Mouse (Mus musculus): Measurements from ENCODE around the gene Pknox2.

Gene Pknox2

DNA sequence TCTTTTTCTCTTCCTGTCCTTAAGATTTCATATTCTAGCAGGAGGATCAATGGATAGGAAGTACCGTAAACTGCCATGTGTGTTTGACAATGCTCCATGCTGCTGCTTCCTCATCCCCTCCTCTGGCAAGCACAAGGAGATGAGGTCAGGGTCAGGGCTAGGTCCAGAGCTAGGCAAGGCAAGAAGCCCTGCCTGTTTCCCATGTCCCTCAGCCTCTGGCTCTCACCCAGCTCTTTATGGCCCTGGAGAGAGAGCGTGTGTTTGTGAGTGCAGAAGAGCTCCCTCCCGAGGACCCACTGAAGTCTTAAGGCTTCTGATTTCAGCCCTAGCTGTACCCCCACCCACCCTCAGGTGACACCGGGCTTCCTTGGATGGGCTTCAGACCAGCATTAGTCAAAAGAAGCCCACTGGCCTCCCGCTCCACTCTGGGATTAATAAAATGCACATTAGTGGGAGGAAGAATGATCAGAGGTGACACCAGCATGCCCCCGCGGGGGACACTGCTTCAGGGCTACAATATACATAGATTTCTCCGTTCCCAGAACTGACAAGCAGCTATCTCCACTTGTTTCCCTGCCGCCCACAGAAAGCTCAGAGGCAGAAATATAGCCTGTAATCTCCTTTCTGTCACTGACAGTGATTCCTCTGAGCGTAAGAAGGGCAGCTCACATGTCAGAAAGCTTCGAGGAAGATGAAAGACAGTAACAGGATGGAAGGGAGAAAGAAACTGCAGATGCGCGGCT, 156.4 kb downstream of the Pknox2 start:
- CTCF ChIA-PET = no interaction called here

DNA sequence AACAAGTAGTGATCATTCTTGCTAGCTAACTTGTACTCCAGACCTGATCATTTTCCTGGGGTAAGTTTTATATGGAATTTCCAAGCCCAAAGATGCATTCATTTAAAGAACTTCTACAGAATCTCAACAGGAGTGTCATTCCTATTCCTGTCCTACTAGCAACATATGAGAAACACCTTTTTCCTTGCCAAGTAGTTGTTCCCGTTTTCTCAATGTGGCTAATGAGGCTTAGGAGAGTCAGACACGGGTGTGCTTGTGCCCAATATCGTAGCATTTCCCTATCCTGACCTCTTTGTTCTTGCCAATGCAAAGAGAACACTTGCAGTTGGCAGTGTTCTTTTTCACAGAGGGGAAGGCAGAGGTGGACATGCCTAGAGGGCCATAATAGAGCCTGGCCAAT, 157.2 kb downstream of the Pknox2 start:
- CTCF ChIA-PET = no interaction called here

DNA sequence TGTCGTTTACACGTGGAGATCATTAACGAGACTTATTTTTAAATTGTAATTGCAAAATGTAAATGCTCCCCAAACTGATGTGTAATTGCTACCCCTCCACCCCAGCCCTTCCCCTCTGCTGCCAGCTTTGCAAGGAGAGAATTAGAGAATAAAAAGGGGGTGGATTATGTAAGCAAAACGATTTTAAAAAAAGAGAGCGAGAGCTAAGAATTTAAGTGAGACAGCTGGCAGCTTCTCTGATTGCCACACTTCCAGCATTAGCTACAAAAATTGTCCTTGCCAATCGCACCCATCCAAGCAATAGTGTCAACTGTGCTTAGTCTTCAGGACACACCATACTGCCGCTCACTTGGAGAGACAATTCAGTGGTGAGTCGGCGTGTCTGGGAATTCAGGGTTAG, 162.0 kb downstream of the Pknox2 start:
- CTCF ChIA-PET = no interaction called here

DNA sequence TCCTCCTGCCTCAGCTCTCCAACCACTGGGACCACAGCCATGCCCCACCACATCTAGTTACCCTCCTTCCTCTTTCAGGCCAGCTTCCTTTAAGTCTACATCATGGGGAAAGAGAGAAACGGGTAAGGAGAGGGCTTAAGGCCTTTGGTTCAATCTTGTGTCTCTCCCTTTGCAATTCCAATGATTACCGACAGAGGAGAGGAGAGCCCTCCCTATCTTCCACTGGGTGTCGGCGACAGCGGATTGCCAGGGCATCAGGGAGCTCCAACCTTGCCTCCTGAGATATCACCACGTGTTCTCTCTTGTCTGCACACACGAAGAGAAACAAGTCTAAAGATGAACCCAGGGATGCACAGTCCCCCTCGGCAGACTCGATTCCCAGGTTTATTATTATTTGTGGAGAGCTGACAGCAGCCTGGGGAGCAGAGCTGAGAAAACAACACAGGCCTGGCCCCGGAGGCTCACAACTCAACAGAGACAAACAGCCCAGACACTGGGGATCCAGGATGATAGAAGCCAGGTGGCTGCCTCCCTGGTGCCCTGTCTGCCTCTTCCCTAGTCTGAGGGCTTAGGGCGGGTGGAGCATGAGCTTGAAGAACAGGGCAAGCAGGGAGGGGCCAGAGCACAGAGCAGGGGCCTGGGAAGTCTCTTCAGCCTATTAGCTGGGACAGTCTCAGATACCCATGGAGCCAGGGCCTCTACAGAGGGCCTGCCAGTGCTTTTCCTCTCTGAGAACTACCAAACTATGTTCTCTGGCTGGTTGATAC, 170.4 kb downstream of the Pknox2 start:
- CTCF ChIA-PET = no interaction called here

DNA sequence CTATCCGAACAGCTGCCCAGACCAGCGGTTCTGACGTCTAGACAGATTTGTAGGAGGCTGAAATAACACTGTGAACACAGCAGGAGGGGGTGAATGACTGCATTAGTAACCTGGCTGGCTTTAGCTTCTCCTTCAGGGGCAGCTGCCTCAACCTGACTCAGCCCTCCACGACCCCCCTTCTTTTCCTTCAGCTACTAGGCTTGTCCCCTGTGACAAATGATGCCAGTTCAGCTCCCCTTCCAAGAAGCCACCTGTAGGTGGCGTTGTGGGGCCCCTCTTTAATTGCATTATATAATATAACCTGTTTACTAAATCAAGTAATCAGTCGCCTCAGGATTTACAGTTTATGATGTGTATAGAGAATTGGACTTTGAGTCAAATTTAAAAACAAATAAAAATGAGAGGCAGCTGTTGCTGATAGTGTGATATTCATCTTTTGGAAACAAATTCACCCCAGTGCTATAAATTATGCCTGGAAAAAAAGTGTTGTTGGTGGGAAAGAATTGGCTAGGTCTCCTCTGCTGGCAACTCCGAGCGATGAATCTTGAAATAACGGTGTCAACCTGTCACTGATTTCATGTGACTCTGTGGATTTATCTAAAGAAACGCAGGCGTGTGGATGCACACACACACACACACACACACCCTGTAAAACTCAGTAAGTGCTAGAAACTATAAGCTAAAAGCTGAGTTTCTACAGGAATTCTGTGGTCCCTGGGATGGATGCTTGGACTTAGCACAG, 173.6 kb downstream of the Pknox2 start:
- CTCF ChIA-PET = no interaction called here

DNA sequence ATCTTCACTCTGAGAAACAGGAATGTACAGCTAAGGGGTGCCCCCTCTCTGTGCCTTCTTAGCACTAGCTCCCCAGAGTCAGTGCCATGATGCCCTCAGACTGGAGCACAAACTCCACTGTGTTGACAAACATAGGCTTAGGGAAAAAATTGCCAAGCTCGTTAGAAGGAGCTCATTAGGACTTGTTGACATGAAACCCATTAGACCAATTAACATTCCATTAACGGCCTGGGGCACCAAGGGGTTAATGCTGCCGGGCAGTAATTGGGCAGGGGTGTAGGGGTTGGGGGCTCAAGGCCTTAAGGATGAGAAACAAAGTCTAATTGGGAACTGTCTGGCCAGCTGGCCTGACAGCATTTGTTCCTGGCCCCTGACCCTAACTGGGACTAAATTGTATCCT, 175.1 kb downstream of the Pknox2 start:
- CTCF ChIA-PET = no interaction called here

DNA sequence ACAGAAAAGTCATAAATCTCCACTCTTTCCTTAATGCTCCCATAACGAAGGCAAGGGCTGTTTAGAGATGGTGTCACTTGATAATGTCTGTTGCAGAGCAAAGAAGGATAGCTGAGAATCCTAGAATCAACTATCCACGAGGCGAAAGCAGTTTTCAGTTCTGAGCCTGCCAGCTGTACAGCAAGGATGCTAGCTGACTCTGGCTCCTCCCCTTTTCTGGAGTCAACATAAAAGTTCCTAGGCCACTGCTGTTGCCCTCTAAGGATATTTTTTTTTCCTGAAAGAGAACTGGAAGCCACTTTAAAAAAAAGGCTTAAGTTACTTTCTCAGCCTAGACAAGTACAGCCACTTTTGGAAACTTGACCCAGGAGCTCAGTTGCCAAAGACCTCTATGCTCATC, 176.1 kb downstream of the Pknox2 start:
- CTCF ChIA-PET = interaction anchor here (0.7 kb wide), 1 partner anchor 1301 kb away, joined by 14 read pairs; no protein-coding TSS in a partner anchor

DNA sequence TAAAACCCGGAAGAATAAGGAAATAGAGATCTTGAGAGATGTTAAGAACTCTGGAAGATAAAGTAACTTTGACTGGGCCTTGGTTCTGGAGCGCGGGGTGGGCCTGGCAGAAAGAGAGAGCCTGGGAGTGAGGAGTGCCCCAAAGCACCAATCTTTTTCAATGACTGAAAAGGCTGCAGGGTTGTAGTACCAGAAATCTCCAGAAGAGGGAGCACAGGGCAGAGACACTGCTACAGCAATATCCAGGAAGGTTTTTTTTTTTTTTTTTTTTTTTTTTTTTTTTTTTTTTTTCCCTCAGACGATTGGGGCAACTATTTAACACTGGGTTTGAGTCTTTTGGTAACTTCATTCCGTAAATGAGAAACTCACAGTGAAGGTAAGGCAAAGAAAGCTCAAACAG, 176.6 kb downstream of the Pknox2 start:
- CTCF ChIA-PET = interaction anchor here (0.7 kb wide), 1 partner anchor 1301 kb away, joined by 14 read pairs; no protein-coding TSS in a partner anchor

DNA sequence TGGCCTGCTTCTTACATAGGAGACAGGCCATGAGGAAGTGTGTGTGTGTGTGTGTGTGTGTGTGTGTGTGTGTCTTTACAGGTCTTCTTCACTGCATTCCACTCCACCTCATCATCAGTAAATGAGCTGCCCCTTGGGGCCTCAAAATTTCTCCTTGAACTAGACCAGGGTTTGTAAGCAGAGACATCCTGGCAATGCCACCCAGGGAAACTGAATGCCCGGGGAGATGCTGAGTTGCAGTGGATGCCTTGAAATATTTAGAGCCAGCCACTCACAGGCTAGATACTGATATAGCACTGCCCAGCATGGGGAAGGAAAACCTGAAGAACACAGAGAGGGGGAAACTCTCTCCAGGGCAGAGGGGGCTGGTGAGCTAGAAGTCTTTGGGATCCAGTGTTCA, 178.1 kb downstream of the Pknox2 start:
- CTCF ChIA-PET = interaction anchor here (0.7 kb wide), 1 partner anchor 57 kb away, joined by 4 read pairs; no protein-coding TSS in a partner anchor

DNA sequence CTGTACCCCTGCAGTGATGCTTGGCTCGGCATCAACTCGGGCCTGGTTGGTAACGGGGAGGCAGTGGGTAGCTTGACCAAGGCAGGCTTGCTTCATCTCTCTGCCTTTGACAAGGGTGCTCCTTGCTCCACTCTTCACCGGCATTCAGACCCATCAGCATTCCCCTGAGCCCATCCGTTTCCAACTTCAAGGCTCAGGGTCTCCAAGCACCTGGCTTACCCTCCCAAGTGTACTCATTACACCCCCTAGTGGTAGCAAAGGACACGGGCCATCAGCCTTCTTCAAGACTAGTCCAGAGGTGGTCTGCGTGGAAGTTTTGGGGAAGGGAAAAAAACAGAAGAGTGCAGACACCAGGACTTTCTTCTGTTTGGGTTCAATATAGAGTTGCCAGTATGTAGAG, 178.5 kb downstream of the Pknox2 start:
- CTCF ChIA-PET = interaction anchor here (0.7 kb wide), 1 partner anchor 56 kb away, joined by 4 read pairs; no protein-coding TSS in a partner anchor

DNA sequence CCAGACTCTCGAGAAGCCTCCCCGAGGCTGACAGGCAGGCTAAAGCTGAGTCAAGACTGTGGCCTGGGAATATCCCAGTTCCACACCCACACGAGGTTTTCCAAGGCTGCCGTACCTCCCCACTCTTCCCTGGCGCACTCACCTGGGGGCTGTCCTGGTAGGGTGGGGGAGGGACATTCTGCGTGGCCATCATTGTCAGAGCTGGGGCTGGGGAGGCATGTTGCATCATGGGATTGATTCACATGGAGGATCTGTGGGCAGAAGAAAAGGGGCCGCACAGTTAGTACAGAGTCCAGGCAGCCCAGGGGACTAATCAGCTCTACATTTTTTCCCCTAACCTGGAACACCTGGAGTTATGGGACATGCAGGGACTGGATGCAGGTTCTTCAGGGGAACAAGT, 179.0 kb downstream of the Pknox2 start:
- CTCF ChIA-PET = no interaction called here

DNA sequence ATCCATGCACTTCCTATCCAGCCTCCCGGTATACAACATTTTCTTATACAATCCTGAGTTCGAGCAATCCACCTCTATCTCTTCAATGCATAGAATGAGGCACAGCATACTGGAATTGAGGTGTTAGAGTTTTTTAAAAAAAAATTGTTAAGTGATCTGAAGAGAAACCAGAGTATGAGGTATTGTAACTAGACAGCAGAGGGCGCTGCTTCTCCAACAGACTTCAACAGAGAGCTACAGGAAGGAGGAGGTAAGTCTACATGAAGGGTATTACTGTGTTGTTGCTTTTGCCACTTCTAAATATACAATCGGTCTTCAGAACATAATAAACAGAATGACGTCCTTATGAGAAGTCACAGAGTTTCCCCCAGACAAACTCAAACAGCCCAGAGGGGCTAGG, 181.5 kb downstream of the Pknox2 start:
- CTCF ChIA-PET = no interaction called here

DNA sequence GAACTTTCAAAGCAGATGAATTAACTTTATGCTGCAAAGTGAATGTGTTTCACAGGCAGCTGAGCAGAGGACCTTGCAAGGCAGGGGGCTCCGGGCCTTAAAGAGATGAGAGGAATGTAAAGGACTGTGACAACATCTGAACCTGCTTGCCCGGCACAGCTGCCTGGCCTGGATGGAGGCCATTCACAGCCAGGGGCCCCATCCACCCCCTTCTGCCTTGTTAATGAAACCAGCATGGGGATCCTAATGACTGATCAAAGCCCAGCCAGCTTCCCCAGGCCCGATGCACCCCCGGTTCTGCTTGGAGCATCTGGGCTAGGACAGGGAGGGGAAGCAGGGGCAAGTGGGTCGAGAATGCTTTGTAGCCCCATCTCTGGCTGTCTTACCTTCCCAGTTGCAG, 183.0 kb downstream of the Pknox2 start:
- CTCF ChIA-PET = no interaction called here

DNA sequence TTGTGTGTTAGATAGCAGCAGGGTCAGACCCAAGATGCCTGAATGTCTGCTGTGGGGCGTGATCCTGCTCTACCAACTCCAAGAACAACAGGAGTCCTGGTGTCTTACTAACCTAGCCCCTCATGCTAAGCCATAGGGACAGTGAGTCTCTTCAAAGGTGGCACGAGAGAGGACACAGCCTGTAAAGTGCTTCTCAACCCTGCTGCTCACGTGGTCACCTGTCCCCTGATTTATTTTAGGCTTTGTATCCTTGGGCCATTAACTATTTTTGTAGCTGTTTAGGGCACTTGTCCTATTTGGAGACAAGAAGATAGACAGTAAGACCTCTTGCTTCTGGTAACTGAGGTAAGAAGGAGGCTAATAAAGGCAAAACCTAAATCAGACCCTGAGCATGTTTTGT, 183.7 kb downstream of the Pknox2 start:
- CTCF ChIA-PET = no interaction called here

DNA sequence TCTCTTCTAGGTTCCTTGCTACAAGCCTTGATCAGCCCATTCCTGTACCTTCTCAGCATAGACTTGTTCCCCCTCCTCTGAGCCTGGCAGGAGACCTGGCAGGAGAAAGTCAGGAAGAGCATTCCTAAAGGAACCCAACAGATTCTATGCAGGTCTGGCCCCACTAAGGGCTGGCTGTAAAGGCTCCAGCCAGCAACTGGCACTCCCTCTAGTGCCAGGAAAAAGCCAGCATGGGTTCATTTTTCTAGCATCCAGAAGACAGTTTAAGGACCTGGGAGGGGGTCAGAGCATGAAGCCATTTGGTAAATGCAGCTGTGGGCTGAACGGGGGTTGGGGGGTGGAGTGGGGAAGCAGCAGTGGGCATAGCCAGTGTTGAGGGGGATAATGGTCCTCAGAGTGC, 185.3 kb downstream of the Pknox2 start:
- CTCF ChIA-PET = no interaction called here

DNA sequence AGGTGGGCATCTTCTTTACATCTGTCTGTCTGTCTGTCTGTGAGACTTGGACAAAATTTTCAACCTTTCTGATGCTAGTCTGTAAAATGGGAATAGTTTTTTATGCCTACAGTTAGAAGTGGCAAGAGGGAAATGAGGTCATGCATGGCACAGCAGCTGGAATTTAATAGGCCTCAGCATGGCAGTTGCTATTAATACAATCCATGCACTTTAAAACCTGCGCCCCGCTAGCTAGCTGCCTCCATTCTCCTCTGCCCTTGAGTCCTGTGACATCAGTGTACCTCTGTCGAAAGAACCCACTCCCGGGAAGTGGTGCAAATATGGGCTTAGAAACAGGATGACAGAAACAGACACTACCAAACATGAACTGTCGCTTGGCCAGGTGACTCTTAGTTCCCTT, 186.1 kb downstream of the Pknox2 start:
- CTCF ChIA-PET = no interaction called here

DNA sequence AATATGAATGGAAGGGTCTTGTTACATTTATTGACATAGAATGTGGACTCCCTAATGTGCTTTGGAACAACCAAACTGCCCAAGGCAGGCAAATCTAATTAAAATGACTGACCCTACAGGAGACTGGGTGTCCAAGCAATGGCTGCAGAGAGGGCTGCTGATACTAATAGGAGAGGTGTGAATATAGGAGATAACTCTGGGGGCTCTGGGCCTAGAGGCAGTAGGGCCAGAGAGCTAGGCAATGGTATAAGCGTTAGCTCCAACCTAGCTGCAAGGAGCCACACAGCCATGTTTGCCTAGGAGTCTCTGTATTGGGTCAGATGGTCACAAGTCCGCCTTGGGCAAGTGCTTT, 196.1 kb downstream of the Pknox2 start:
- CTCF ChIA-PET = no interaction called here

DNA sequence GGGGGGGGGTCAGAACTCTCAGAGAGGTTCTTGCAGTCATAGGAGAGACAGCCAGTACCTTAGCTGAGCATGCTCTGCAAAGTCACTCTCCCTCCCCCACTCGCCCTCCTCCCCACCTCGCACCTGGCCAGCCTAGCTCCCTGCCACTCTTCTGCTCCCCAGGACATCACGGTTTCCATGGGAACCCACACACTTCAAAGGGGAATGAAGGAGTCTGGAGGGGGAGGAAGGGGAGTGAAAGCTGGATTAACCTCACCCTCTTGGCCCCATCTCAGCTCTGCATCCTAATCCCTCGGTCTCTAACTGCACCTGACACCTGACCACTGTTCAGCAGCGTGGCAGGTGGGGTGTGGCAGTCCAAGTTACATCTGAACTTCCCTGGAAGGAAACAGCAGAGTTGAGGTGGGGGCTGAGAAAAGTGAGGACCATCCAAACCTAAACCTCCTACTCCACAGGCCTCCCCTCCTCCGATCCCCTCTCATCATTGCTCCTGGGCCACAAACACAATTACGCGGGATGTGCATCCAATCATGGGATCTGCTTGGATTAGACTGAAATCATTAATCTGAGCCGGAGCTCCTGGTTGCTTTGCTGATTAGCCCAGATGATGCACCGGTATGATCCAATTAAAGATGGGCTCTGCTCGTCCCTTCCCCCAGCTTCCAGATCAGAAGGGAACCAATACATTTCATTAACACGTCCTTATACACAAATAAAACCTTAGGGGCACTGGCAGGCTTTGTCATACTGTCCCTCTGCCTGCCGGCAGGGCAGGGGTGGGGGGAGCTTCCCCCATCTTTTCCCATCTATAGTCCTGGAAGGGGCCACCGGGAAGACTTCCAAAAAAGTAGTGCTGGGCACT, 196.7 kb downstream of the Pknox2 start:
- CTCF ChIA-PET = interaction anchor here (0.6 kb wide), 1 partner anchor 130 kb away, joined by 13 read pairs; no protein-coding TSS in a partner anchor

DNA sequence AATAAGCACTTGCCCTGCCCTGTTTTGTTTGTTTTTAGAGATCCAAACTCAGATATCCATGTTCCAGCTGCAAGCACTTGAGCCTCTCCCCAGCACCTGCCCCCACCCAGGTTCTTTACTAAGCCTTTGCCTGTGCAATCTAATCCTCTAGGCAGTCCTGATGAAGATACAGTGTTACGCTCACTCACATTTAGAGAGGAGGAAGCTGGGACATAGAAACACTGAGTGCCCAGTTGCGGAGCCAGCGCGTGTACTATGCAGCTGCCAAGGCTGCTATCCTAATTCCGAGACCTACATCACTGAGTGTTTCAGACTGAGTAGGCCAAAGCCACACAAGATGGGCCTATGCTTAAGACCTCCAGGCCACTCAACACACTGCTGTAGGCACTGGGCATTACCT, 199.0 kb downstream of the Pknox2 start:
- CTCF ChIA-PET = no interaction called here

DNA sequence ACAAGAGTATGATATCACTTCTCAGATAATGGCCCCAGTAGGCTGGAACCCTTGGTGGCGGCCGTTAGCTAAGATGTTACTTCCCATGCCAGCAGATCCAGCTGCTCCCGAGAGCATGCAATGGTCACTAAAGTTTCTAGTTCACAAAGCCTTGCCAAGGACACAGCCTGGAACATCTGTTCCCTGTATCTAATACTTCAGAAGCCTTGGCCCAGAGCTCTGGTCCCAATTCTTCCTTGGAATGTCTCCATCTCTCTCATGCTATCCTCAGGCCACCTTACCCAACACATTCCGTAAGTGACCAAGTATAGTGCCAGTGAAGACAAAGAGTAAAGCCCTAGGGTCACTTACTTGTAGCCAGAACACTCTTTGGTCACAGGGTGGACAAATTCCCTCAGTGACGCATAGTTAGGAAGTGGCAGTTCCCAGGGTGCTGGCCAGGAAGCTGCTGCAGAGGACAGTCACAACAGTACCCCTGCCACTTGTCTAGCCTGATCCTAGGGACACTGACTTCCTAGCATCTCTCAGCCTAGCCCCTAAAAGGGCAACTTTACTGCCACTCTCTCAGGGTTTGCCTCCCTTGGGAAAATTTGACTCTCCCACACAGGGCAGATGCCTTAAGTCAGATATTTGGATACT, 200.0 kb downstream of the Pknox2 start:
- CTCF ChIA-PET = no interaction called here

DNA sequence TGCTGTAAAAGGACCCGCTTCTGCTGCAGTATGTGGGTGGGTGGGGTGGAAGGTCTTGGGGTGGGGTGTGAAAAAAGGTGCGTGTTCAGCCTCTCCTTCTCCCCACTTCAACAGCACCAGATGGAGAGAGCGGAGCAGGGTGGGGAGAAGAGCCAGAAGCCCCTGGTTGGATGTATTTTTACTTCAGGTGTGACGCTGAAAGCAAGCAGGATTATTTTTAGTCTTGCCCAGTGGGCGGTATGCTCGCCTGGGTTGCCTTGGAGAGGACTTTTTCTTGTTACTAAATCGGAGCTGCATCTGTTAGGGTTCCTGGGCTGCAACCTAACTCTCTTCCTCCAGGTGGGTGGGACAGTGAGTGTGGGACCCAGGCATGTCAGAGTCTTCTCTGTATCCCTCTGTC, 202.4 kb downstream of the Pknox2 start:
- CTCF ChIA-PET = no interaction called here
